Mouse (Mus musculus) MEL (cell line): ENCODE measurements around the gene Rnase4. TPM values are rescaled to one million over a fixed set of nuclear protein-coding genes. Genes with fewer than 3 reads are reported as not detected.

Source experiments
- DNase-seq: peaks from one replicate; pipeline ENCODE4 v3.0.0; 2011; ENCODE audit warnings: low read depth, low spot score
- H3K27ac ChIP-seq: 2 replicates; pipeline ENCODE4 v1.5.1; 2012; ENCODE audit warnings: low read depth, mild to moderate bottlenecking, control low read depth, low read length, moderate library complexity; ENCODE audit not compliant: control insufficient read depth
- H3K27me3 ChIP-seq, 2 experiments: fragments of 150-350 bp in 1 of 2; sonication (generic) in 1 of 2; 2 replicates each; pipeline ENCODE4 v1.6.1; 2012; ENCODE audit warnings: low read length in 2 of 2, mild to moderate bottlenecking in 2 of 2, improper control_type of control experiment in 1 of 2, moderate library complexity in 1 of 2; ENCODE audit not compliant: insufficient read depth in 2 of 2, control insufficient read depth in 1 of 2
- H3K36me3 ChIP-seq, 2 experiments: 2 replicates each; pipeline ENCODE4 v1.6.1; 2012 to 2014; ENCODE audit warnings: low read length in 2 of 2, improper control_type of control experiment in 1 of 2, inconsistent platforms in 1 of 2, mild to moderate bottlenecking in 1 of 2; ENCODE audit not compliant: insufficient read depth in 2 of 2, control insufficient read depth in 1 of 2
- H3K4me1 ChIP-seq, 2 experiments: fragments of 150-350 bp in 1 of 2; sonication (generic) in 1 of 2; 2 replicates each; pipeline ENCODE4 v1.6.1; 2012; ENCODE audit warnings: low read length in 2 of 2, improper control_type of control experiment in 1 of 2, mild to moderate bottlenecking in 1 of 2; ENCODE audit not compliant: insufficient read depth in 2 of 2, control insufficient read depth in 1 of 2
- H3K4me3 ChIP-seq, 2 experiments: fragments of 150-350 bp in 1 of 2; sonication (generic) in 1 of 2; 2 replicates each; pipeline ENCODE4 v1.5.1; 2012; ENCODE audit warnings: low read depth in 2 of 2, low read length in 2 of 2, mild to moderate bottlenecking in 2 of 2, moderate library complexity in 2 of 2, control low read depth in 1 of 2, improper control_type of control experiment in 1 of 2; ENCODE audit not compliant: control insufficient read depth in 1 of 2, insufficient read depth in 1 of 2
- H3K79me2 ChIP-seq: 2 replicates; pipeline ENCODE4 v1.6.1; 2012; ENCODE audit warnings: mild to moderate bottlenecking, low read length, moderate library complexity; ENCODE audit not compliant: control insufficient read depth, poor library complexity, insufficient read depth
- H3K9ac ChIP-seq: 2 replicates; pipeline ENCODE4 v1.6.1; 2012; ENCODE audit warnings: low read depth, mild to moderate bottlenecking, control low read depth, low read length, moderate library complexity; ENCODE audit not compliant: control insufficient read depth, poor library complexity, severe bottlenecking
- H3K9me3 ChIP-seq: fragments of 150-350 bp; sonication (generic); replicated peaks from 2 replicates; pipeline ENCODE4 v1.6.1; 2012; ENCODE audit warnings: mild to moderate bottlenecking, low read length, improper control_type of control experiment, moderate library complexity; ENCODE audit not compliant: insufficient read depth
- BHLHE40 ChIP-seq: IDR thresholded peaks from 2 replicates; pipeline ENCODE4 v1.6.1; 2012; ENCODE audit warnings: low read depth, mild to moderate bottlenecking, inconsistent platforms, low read length, improper control_type of control experiment, borderline replicate concordance
- CHD1 ChIP-seq: IDR thresholded peaks from 2 replicates; pipeline ENCODE4 v1.6.1; 2012; ENCODE audit warnings: low read depth, mild to moderate bottlenecking, inconsistent platforms, low read length, improper control_type of control experiment
- CHD2 ChIP-seq: IDR thresholded peaks from 2 replicates; pipeline ENCODE4 v1.6.1; 2011; ENCODE audit warnings: low read length, improper control_type of control experiment
- CTCF ChIP-seq, 3 experiments: IDR thresholded peaks in 2 of 3; conservative IDR thresholded peaks in 1 of 3; 2 replicates each; pipeline ENCODE4 v1.5.1; 2011 to 2012; ENCODE audit warnings: low read length in 3 of 3, low read depth in 2 of 3, mild to moderate bottlenecking in 2 of 3, improper control_type of control experiment in 1 of 3, inconsistent platforms in 1 of 3, mixed read lengths in 1 of 3, moderate library complexity in 1 of 3; ENCODE audit not compliant: control insufficient read depth in 1 of 3, insufficient read depth in 1 of 3, poor library complexity in 1 of 3, severe bottlenecking in 1 of 3
- E2F4 ChIP-seq: IDR thresholded peaks from 2 replicates; pipeline ENCODE4 v1.6.1; 2011; ENCODE audit warnings: low read depth, low read length, improper control_type of control experiment, borderline replicate concordance
- ELF1 ChIP-seq: IDR thresholded peaks from 2 replicates; pipeline ENCODE4 v1.6.1; 2014; ENCODE audit warnings: low read depth, mild to moderate bottlenecking, inconsistent platforms, low read length, improper control_type of control experiment, moderate library complexity
- EP300 ChIP-seq, 2 experiments: IDR thresholded peaks; 2 replicates each; pipeline ENCODE4 v1.6.1; 2011; ENCODE audit warnings: improper control_type of control experiment in 2 of 2, low read length in 2 of 2, low read depth in 1 of 2, mild to moderate bottlenecking in 1 of 2
- HCFC1 ChIP-seq: IDR thresholded peaks from 2 replicates; pipeline ENCODE4 v1.6.1; 2012; ENCODE audit warnings: low read depth, mild to moderate bottlenecking, inconsistent platforms, low read length, improper control_type of control experiment, moderate library complexity
- JUND ChIP-seq: IDR thresholded peaks from 2 replicates; pipeline ENCODE4 v1.6.1; 2011; ENCODE audit warnings: low read depth, mild to moderate bottlenecking, improper control_type of control experiment, low read length
- KAT2A ChIP-seq: conservative IDR thresholded peaks from 2 replicates; pipeline ENCODE4 v1.6.1; 2012; ENCODE audit warnings: low read depth, low read length, improper control_type of control experiment, inconsistent platforms
- MAFK ChIP-seq: IDR thresholded peaks from 2 replicates; pipeline ENCODE4 v1.6.1; 2011; ENCODE audit warnings: low read depth, mild to moderate bottlenecking, low read length, improper control_type of control experiment, borderline replicate concordance
- MAX ChIP-seq: IDR thresholded peaks from 2 replicates; pipeline ENCODE4 v1.6.1; 2011; ENCODE audit warnings: low read length, improper control_type of control experiment
- MAZ ChIP-seq: IDR thresholded peaks from 2 replicates; pipeline ENCODE4 v1.6.1; 2012; ENCODE audit warnings: low read depth, mild to moderate bottlenecking, inconsistent platforms, low read length, improper control_type of control experiment
- MXI1 ChIP-seq: IDR thresholded peaks from 2 replicates; pipeline ENCODE4 v1.6.1; 2011; ENCODE audit warnings: mild to moderate bottlenecking, low read depth, low read length, improper control_type of control experiment
- MYB ChIP-seq: IDR thresholded peaks from 2 replicates; pipeline ENCODE4 v1.6.1; 2011; ENCODE audit warnings: mild to moderate bottlenecking, low read depth, low read length, improper control_type of control experiment
- NELFE ChIP-seq: IDR thresholded peaks from 2 replicates; pipeline ENCODE4 v1.6.1; 2011; ENCODE audit warnings: low read depth, low read length, improper control_type of control experiment
- POLR2A ChIP-seq, 2 experiments: IDR thresholded peaks; 2 replicates each; pipeline ENCODE4 v1.6.1; 2011 to 2012; ENCODE audit warnings: low read length in 2 of 2, mild to moderate bottlenecking in 2 of 2, control low read depth in 1 of 2, improper control_type of control experiment in 1 of 2, low read depth in 1 of 2, moderate library complexity in 1 of 2; ENCODE audit not compliant: control insufficient read depth in 1 of 2, insufficient read depth in 1 of 2, poor library complexity in 1 of 2
- POLR2AphosphoS5 ChIP-seq: IDR thresholded peaks from 2 replicates; pipeline ENCODE4 v1.6.1; 2012; ENCODE audit warnings: low read depth, borderline replicate concordance, mild to moderate bottlenecking, inconsistent platforms, low read length, moderate library complexity, mixed read lengths
- RAD21 ChIP-seq: IDR thresholded peaks from 2 replicates; pipeline ENCODE4 v1.6.1; 2011; ENCODE audit warnings: mild to moderate bottlenecking, low read depth, low read length, improper control_type of control experiment
- RCOR1 ChIP-seq: IDR thresholded peaks from 2 replicates; pipeline ENCODE4 v1.6.1; 2012; ENCODE audit warnings: low read depth, mild to moderate bottlenecking, inconsistent platforms, low read length, improper control_type of control experiment
- SIN3A ChIP-seq: IDR thresholded peaks from 2 replicates; pipeline ENCODE4 v1.6.1; 2012; ENCODE audit warnings: low read length, improper control_type of control experiment, inconsistent platforms
- SMC3 ChIP-seq: IDR thresholded peaks from 2 replicates; pipeline ENCODE4 v1.6.1; 2011; ENCODE audit warnings: low read depth, low read length, improper control_type of control experiment
- TAL1 ChIP-seq: IDR thresholded peaks from 2 replicates; pipeline ENCODE4 v1.6.1; 2012; ENCODE audit warnings: mild to moderate bottlenecking, inconsistent platforms, low read length, moderate library complexity, mixed read lengths
- TBP ChIP-seq: IDR thresholded peaks from 2 replicates; pipeline ENCODE4 v1.8.0; 2011; ENCODE audit warnings: low read depth, low read length, improper control_type of control experiment
- TCF12 ChIP-seq: IDR thresholded peaks from 2 replicates; pipeline ENCODE4 v1.6.1; 2014; ENCODE audit warnings: low read depth, mild to moderate bottlenecking, inconsistent platforms, low read length, improper control_type of control experiment, moderate library complexity
- UBTF ChIP-seq: IDR thresholded peaks from 2 replicates; pipeline ENCODE4 v1.6.1; 2012; ENCODE audit warnings: low read depth, mild to moderate bottlenecking, inconsistent platforms, low read length, improper control_type of control experiment, moderate library complexity, borderline replicate concordance; ENCODE audit not compliant: insufficient read depth
- USF1 ChIP-seq: IDR thresholded peaks from 2 replicates; pipeline ENCODE4 v1.6.1; 2014; ENCODE audit warnings: low read depth, mild to moderate bottlenecking, inconsistent platforms, low read length, improper control_type of control experiment, moderate library complexity
- USF2 ChIP-seq, 2 experiments: IDR thresholded peaks; 2 replicates each; pipeline ENCODE4 v1.6.1; 2011 to 2012; ENCODE audit warnings: improper control_type of control experiment in 2 of 2, low read length in 2 of 2, borderline replicate concordance in 1 of 2, inconsistent platforms in 1 of 2, low read depth in 1 of 2, mild to moderate bottlenecking in 1 of 2; ENCODE audit not compliant: insufficient read depth in 1 of 2
- ZKSCAN1 ChIP-seq: IDR thresholded peaks from 2 replicates; pipeline ENCODE4 v1.6.1; 2012; ENCODE audit warnings: low read depth, mild to moderate bottlenecking, inconsistent platforms, low read length, improper control_type of control experiment, moderate library complexity
- ZMIZ1 ChIP-seq: IDR thresholded peaks from 2 replicates; pipeline ENCODE4 v1.6.1; 2012; ENCODE audit warnings: low read depth, mild to moderate bottlenecking, inconsistent platforms, low read length, improper control_type of control experiment, moderate library complexity
- polyA plus RNA-seq, 2 experiments: library from polyadenylated mRNA; stranded (reverse) in 1 of 2; unstranded in 1 of 2; fragments of >175 nt in 1 of 2; fragments of >200 nt in 1 of 2; gene quantifications; 2 replicates each; pipeline versions ENCODE4 v1.2.1 to v1.2.4; 2012; ENCODE audit warnings: low replicate concordance in 2 of 2, low read depth in 1 of 2; ENCODE audit not compliant: insufficient read length in 2 of 2, insufficient read depth in 1 of 2, missing spikeins in 1 of 2
- total RNA-seq: library from RNA; depleted of rRNA; stranded (reverse); fragments of 300-350 nt; gene quantifications from 2 replicates; pipeline ENCODE4 v1.2.3, GENCODE M21; 2012

Gene Rnase4
- total and polyA plus RNA-seq, 3 experiments: 0.18 TPM; not detected in 2

GRCm38 (mm10) chr14:51129624-51129975, 38.7 kb downstream of the Rnase4 start:
- Histone ChIP-seq H3K79me2 (peaks cover 7% of the 10 kb centered on the region), H3K27me3 (no peaks in the 10 kb centered on the region)
- DNase-seq: peak; percentile 67
- TF ChIP-seq TAL1 (peak; percentile 54), SIN3A (no peak), EP300 (IDR thresholded peaks at IDR 0.05; ENCODE audit: low read depth in 1 of 2, low read length in 2 of 2) (peak in 1 of 2 experiments; percentile 32; a peak in 2 of 4 replicates)
- TF ChIP-seq, all 39 proteins: peak for 2
- peak overlapping the region; percentile 60 to 75 for H3K4me3 ChIP-seq
- peaks cover 13 to 41% of the 10 kb centered on the region in 2 experiments for H3K4me1 ChIP-seq
- peak overlapping the region; percentile 95 for H3K27ac ChIP-seq
- no peaks in the 10 kb centered on the region for H3K9me3 ChIP-seq
- H3K9ac ChIP-seq: peak overlapping the region; percentile 74
- peaks cover 0 to 37% of the 10 kb centered on the region in 2 experiments; a peak in 2 of 4 replicates for H3K36me3 ChIP-seq

- Histone ChIP-seq H3K27ac (peak overlapping the region; percentile 97), H3K36me3 (peaks cover 0 to 37% of the 10 kb centered on the region in 2 experiments; a peak in 2 of 4 replicates), H3K9ac (peak overlapping the region; percentile 74), H3K27me3 (no peaks in the 10 kb centered on the region), H3K9me3 (no peaks in the 10 kb centered on the region), H3K4me1 (peaks cover 12 to 36% of the 10 kb centered on the region in 2 experiments), H3K4me3 (peak overlapping the region; percentile 60 to 75), H3K79me2 (peaks cover 7% of the 10 kb centered on the region)
- DNase-seq: peak; percentile 94
- no peak for TF ChIP-seq SMC3
- TF ChIP-seq RAD21: no peak
- TF ChIP-seq E2F4: no peak
- no peak for TF ChIP-seq CTCF (IDR thresholded peaks at IDR 0.05 in 2 of 3, conservative IDR thresholded peaks at IDR 0.05 in 1 of 3; ENCODE audit: control insufficient read depth in 1 of 3, insufficient read depth in 1 of 3, low read depth in 2 of 3, low read length in 3 of 3, poor library complexity in 1 of 3, severe bottlenecking in 1 of 3)
- TF ChIP-seq ZKSCAN1: no peak
- TF ChIP-seq MYB: peak; percentile 93
- TF ChIP-seq EP300 (IDR thresholded peaks at IDR 0.05; ENCODE audit: low read depth in 1 of 2, low read length in 2 of 2): peak; percentile 98 to 99
- 0 out of 2 replicates have a peak, but pooled peaks have one; percentile 26 for TF ChIP-seq MAX
- TF ChIP-seq TAL1: peak; percentile 96
- TF ChIP-seq CHD2: no peak
- peak; percentile 46; the same call in 1 of the 2 replicates for TF ChIP-seq BHLHE40
- no peak for TF ChIP-seq USF1
- TF ChIP-seq HCFC1: 0 out of 2 replicates have a peak, but pooled peaks have one; percentile 51
- TF ChIP-seq TCF12: peak; percentile 98
- no peak for TF ChIP-seq ELF1
- peak; percentile 77 for TF ChIP-seq NELFE
- no peak for TF ChIP-seq USF2 (IDR thresholded peaks at IDR 0.05; ENCODE audit: borderline replicate concordance in 1 of 2, insufficient read depth in 1 of 2, low read depth in 1 of 2, low read length in 2 of 2)
- TF ChIP-seq JUND: no peak
- TF ChIP-seq RCOR1: peak; percentile 69
- TF ChIP-seq POLR2AphosphoS5: no peak
- TF ChIP-seq CHD1: 0 out of 2 replicates have a peak, but pooled peaks have one; percentile 18
- TF ChIP-seq MXI1: peak; percentile 74; the same call in 1 of the 2 replicates
- no peak; the same call in 1 of the 2 replicates for TF ChIP-seq ZMIZ1
- TF ChIP-seq TBP: peak; percentile 94
- TF ChIP-seq MAZ: no peak
- TF ChIP-seq UBTF: 0 out of 2 replicates have a peak, but pooled peaks have one; percentile 68
- no peak for TF ChIP-seq MAFK
- TF ChIP-seq SIN3A: peak; percentile 95
- peak; percentile 40 to 93; a peak in 3 of 4 replicates for TF ChIP-seq POLR2A (IDR thresholded peaks at IDR 0.05; ENCODE audit: control insufficient read depth in 1 of 2, insufficient read depth in 1 of 2, low read depth in 1 of 2, low read length in 2 of 2, poor library complexity in 1 of 2)
- no peak for TF ChIP-seq KAT2A
Measured at GRCm38 (mm10) chr14:51130315-51130940, 39.6 kb downstream of the Rnase4 start.
